Mouse (Mus musculus) lung, embryonic 16.5 days (tissue): Measurements from ENCODE around the gene Clrn3. TPM values are rescaled to one million over a fixed set of nuclear protein-coding genes. Genes with fewer than 3 reads are reported as not detected.

ENCODE experiments used
- ATAC-seq: fragments of 200-750 bp; cut with Nextera tagmentation; 2 replicates; pipeline ENCODE4 v1.8.0; 2017; ENCODE audit warnings: low read depth, mild to moderate bottlenecking, moderate library complexity
- H3K27ac ChIP-seq: fragments of 300-500 bp; sonication (generic); 2 replicates; pipeline ENCODE4 v1.5.1; 2014; ENCODE audit warnings: mild to moderate bottlenecking, control low read depth, low read length
- H3K27me3 ChIP-seq: fragments of 300-500 bp; sonication (generic); 2 replicates; pipeline ENCODE4 v1.6.1; 2014; ENCODE audit warnings: low read depth, low read length, mixed read lengths; ENCODE audit not compliant: control insufficient read depth, insufficient read depth
- H3K36me3 ChIP-seq: fragments of 300-500 bp; sonication (generic); 2 replicates; pipeline ENCODE4 v1.6.1; 2014; ENCODE audit warnings: low read length; ENCODE audit not compliant: control insufficient read depth, insufficient read depth
- H3K4me1 ChIP-seq: fragments of 300-500 bp; sonication (generic); replicated peaks from 2 replicates; pipeline ENCODE4 v1.6.1; 2014; ENCODE audit warnings: low read length, mixed read lengths; ENCODE audit not compliant: control insufficient read depth, insufficient read depth
- H3K4me2 ChIP-seq: fragments of 300-500 bp; sonication (generic); 2 replicates; pipeline ENCODE4 v1.6.1; 2014; ENCODE audit warnings: low read depth, low read length, control low read depth
- H3K4me3 ChIP-seq: fragments of 300-500 bp; sonication (generic); 2 replicates; pipeline ENCODE4 v1.5.1; 2014; ENCODE audit warnings: mild to moderate bottlenecking, low read length, control low read depth
- H3K9ac ChIP-seq: fragments of 300-500 bp; sonication (generic); 2 replicates; pipeline ENCODE4 v1.6.1; 2014; ENCODE audit warnings: low read length, control low read depth
- H3K9me3 ChIP-seq: fragments of 300-500 bp; sonication (generic); 2 replicates; pipeline ENCODE4 v1.6.1; 2016; ENCODE audit warnings: low read length; ENCODE audit not compliant: control insufficient read depth
- WGBS: fragments of 180-500 bp; shearing (Covaris S2); extraction: QIAGEN DNeasy Blood & Tissue Kit; methylation state at CpG from one replicate; pipeline ENCODE4 v1.1.7; 2014; 5-methylcytosine and 5-hydroxymethylcytosine counted together
- polyA plus RNA-seq: library from polyadenylated mRNA; unstranded; fragments of >200 nt; fragmentation: Nextera tagmentation; extraction: Ambion mirVana; gene quantifications from 2 replicates; pipeline ENCODE4 v1.2.1, GENCODE M21; 2015

The Clrn3 gene
- polyA plus RNA-seq, 1 experiment from 2014 or later: not detected

DNA sequence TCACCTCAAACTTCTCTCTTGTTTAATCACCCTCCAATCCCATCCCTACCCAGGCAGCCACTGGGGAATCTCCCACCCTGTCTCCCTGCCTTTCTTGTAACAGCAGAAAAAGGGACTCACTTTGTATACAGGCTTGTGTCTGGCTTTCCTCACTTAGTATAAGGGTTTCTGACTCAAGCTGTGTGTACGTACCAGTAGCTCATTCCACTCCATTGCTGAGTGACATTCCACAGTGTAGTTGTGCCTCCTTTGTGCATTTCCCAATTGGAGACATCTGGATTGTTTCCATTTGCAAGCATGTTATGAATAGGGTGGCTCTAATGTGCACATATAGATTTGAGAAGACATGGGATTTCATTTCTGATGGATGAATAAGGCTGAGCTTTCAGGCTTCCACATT is 31.8 kb upstream of the Clrn3 start:
- Histone ChIP-seq H3K4me1 (peaks cover 4% of the 10 kb centered on the region; the same call in 1 of the 2 replicates), H3K27me3 (no peaks in the 10 kb centered on the region), H3K9ac (no peak overlapping the region), H3K4me3 (no peak overlapping the region), H3K36me3 (no peaks in the 10 kb centered on the region), H3K9me3 (no peaks in the 10 kb centered on the region), H3K4me2 (no peak overlapping the region), H3K27ac (no peak overlapping the region)
- WGBS: 35% methylated on average over 1 of the region's 1 CpGs
- no peak for ATAC-seq

DNA sequence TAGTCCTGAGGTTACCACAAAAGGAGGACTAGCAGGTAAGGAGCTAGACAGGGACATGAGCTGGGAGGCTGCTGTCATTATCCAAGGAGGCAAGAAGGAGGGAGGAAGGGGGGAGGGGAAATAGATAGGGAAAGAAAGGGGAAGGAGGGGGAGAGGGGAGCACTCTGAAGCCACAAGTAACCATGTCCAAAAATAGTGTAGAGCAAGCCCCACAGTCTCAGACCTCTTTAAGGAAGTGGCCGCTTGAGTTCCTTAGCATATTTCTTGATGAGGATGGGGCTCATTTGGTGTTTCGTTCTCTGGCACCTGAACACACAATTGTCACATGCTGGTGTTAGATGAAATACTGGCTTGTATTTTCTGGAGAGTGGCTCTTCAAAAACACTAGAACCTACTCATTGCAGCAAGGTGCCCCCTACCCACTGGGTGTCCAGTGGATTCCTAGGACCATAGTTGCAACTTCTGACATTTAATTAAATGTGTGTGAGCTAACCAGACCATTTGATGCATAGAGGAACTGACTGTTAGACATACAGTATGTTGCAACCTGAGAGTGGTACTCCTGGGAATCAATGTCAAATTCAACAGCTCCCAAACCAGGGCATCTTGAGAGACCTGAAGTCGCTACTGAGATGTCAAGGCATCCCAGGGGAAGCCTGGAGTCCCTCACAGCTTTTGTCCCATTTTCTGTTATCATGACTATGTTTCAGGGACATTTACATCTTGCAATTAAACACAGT is 28.4 kb upstream of the Clrn3 start:
- Histone ChIP-seq H3K9me3 (no peaks in the 10 kb centered on the region), H3K4me1 (peaks cover 4% of the 10 kb centered on the region; the same call in 1 of the 2 replicates), H3K4me2 (no peak overlapping the region), H3K27ac (no peak overlapping the region), H3K4me3 (no peak overlapping the region), H3K27me3 (no peaks in the 10 kb centered on the region), H3K9ac (no peak overlapping the region), H3K36me3 (no peaks in the 10 kb centered on the region)
- no peak for ATAC-seq
- WGBS: 70% methylated on average over 3 of the region's 3 CpGs

DNA sequence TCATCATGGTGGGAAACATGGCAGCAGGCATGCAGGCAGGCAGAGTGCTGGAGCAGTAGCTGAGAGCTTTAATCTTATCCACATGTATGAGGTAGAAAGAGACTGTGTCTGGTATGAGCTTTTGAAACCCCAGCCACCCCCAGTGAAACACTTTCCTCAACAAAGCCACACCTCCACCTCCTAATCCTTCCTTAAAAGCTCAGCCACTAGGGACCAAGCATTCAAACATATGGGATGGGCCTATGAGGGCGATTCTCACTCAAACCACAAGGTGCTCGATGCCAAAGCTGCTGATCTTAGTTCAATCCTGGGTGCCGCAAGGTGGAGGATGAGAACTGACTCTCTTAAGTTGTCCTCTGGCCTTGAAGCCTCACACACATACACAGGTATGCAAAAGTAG is 25.1 kb upstream of the Clrn3 start:
- no peaks in the 10 kb centered on the region for H3K27me3 ChIP-seq
- peaks cover 13% of the 10 kb centered on the region for H3K4me1 ChIP-seq
- H3K27ac ChIP-seq: no peak overlapping the region
- 74% methylated on average over 3 of the region's 3 CpGs for WGBS
- H3K9me3 ChIP-seq: no peaks in the 10 kb centered on the region
- H3K4me3 ChIP-seq: no peak overlapping the region
- H3K4me2 ChIP-seq: no peak overlapping the region
- H3K9ac ChIP-seq: no peak overlapping the region
- no peak for ATAC-seq
- no peaks in the 10 kb centered on the region for H3K36me3 ChIP-seq

DNA sequence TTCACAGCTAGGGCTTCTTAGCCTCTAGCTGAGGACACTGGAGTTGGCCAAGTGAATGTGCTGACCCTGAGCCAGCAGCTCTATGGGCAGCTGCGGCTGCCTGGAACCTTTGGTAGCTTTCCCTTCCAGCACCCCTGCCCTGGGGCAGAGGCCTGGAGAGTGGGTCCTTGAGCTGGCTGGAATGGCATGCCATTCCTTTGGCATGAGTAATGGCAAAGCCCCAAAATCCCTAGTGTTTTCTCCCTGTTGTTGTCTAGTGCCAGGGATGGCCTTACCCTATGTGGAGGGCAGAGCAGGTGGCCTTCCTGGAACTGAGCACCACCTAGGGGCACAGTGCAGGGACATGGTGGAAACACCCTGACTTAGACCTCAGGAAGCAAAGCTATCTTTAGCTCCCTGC is 23.1 kb upstream of the Clrn3 start:
- Histone ChIP-seq H3K9me3 (no peaks in the 10 kb centered on the region), H3K4me1 (peaks cover 18% of the 10 kb centered on the region), H3K27ac (peak overlapping the region; percentile 41), H3K9ac (no peak overlapping the region), H3K4me2 (no peak overlapping the region), H3K4me3 (no peak overlapping the region), H3K27me3 (no peaks in the 10 kb centered on the region), H3K36me3 (no peaks in the 10 kb centered on the region)
- peak; percentile 68 for ATAC-seq
- WGBS: 35% methylated on average over 1 of the region's 1 CpGs

DNA sequence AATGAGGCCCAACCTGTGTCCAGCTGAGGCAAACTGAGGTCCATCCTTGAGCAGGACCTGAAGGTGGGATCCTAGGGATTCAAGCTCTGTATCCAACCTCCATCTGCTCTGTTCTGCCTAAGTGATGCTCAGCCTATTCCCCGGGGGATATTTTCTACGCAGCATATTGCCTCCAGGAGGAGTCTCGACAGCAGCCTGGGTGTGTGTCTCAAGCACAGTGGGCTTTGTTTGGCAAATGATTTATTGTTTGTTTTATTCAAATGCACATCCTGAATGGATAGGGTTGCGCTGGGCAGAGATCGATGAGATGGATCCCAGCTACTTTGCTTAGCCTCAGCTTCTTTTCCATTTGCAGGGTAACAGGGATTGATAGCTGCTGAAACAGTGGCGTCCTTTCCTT is 20.0 kb upstream of the Clrn3 start:
- Histone ChIP-seq H3K27ac (no peak overlapping the region), H3K4me3 (no peak overlapping the region), H3K9ac (no peak overlapping the region), H3K4me1 (peaks cover 23% of the 10 kb centered on the region), H3K4me2 (no peak overlapping the region), H3K9me3 (no peaks in the 10 kb centered on the region), H3K36me3 (no peaks in the 10 kb centered on the region), H3K27me3 (no peaks in the 10 kb centered on the region)
- 72% methylated on average over 6 of the region's 6 CpGs for WGBS
- no peak for ATAC-seq

DNA sequence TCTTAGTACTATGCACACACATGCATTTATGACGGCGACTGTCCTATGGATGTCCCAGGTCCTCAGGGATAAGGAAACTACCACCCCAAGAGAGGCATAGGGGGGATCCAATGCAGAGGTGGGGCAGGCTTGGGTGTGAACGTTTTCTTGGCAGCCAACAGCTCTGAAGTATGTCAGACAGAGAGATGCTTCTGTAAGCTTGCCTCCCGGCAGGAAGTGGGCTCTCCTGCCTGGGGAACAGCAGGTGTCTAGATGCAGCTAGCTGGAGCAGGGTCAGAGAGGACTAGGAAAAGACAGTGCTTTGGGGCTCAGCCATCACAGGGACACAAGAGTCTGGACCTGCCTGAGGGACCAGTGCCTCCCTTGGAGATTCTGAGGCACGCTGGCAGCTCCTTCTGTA is 18.1 kb upstream of the Clrn3 start:
- H3K27ac ChIP-seq: no peak overlapping the region
- WGBS: 40% methylated on average over 5 of the region's 5 CpGs

DNA sequence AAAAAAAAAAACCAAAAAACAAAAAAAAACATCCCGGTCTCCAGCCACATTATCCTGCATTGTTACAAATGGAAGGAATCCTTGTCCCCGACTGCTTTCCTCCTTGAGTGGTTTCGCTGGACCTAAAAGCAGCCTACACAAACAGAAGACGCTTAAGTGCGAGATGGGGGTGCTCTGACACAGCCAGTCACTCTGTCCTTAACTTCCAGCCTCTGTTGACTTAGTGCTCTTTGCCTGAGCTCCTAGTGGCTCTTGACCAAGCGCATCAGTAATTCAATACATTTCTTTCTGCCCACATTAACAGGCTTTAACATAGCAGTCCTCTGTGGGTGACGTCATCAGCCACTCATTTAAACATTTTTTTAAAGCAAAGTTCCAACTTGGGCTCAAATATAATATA is 17.5 kb upstream of the Clrn3 start:
- H3K27me3 ChIP-seq: no peaks in the 10 kb centered on the region
- peak; percentile 82 for ATAC-seq
- no peaks in the 10 kb centered on the region for H3K9me3 ChIP-seq
- WGBS: 37% methylated on average over 7 of the region's 7 CpGs
- H3K4me2 ChIP-seq: peak overlapping the region; percentile 30
- peaks cover 17% of the 10 kb centered on the region for H3K4me1 ChIP-seq
- H3K4me3 ChIP-seq: no peak overlapping the region
- no peak overlapping the region for H3K9ac ChIP-seq
- H3K36me3 ChIP-seq: no peaks in the 10 kb centered on the region
- H3K27ac ChIP-seq: peak overlapping the region; percentile 38; the same call in 1 of the 2 replicates

More for the DNA sequence above, 18.1 kb upstream of the Clrn3 start:
- Histone ChIP-seq H3K9ac (no peak overlapping the region), H3K27me3 (no peaks in the 10 kb centered on the region), H3K4me1 (peaks cover 21% of the 10 kb centered on the region), H3K4me3 (no peak overlapping the region), H3K4me2 (no peak overlapping the region), H3K9me3 (no peaks in the 10 kb centered on the region), H3K36me3 (no peaks in the 10 kb centered on the region)
- ATAC-seq: no peak

DNA sequence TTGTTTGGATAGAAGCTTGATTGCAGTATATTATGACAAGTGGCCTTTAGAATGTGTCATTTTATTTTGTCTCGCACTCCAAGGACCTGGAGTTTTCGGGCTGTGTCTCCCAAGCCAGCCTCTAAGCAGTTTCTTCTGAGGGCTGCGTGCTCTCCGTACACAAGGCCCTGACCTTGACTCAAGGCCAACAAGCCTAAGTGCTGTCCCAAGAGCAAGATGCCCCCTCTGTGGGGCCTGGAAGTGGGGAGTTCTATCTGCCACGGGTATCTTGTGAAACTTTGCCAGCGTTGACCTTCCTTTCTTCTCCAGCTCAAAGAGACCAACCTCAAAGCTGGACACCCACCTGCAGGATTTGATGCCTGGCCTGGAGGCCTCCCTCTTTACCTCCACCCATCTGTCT is 15.9 kb upstream of the Clrn3 start:
- Histone ChIP-seq H3K4me2 (no peak overlapping the region), H3K4me3 (no peak overlapping the region), H3K9me3 (no peaks in the 10 kb centered on the region), H3K36me3 (no peaks in the 10 kb centered on the region), H3K27me3 (peaks cover 3% of the 10 kb centered on the region; the same call in 1 of the 2 replicates), H3K9ac (no peak overlapping the region), H3K27ac (no peak overlapping the region), H3K4me1 (peaks cover 15% of the 10 kb centered on the region)
- ATAC-seq: no peak
- 86% methylated on average over 6 of the region's 6 CpGs for WGBS

DNA sequence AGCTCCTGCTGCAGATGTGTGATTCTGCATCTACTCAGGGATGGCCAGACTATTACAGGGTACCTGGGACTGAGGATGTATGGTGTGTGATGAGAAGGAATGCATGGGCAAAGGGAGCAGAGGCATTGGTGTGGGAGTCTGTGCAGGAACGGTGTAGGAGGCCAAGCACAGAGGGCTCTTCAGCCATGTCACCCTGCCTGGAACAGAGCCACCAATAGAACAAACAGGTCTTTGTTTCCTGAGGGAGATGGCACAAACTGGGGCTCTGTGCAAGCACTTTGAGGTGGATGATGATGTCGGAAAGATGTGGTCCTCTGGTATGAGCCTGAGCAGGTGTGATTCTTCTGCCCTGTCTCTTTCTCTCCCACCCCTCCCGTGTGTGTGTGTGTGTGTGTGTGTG is 14.6 kb upstream of the Clrn3 start:
- H3K4me1 ChIP-seq: peaks cover 20% of the 10 kb centered on the region
- H3K27me3 ChIP-seq: peaks cover 14% of the 10 kb centered on the region
- no peaks in the 10 kb centered on the region for H3K9me3 ChIP-seq
- no peak for ATAC-seq
- H3K4me2 ChIP-seq: no peak overlapping the region
- no peak overlapping the region for H3K27ac ChIP-seq
- H3K4me3 ChIP-seq: no peak overlapping the region
- no peaks in the 10 kb centered on the region for H3K36me3 ChIP-seq
- WGBS: 56% methylated on average over 3 of the region's 3 CpGs
- no peak overlapping the region for H3K9ac ChIP-seq
